Mouse (Mus musculus) hindbrain, embryonic 11.5 days (tissue): ENCODE data around the gene Maml3. TPM values are rescaled to one million over a fixed set of nuclear protein-coding genes. Genes with fewer than 3 reads are reported as not detected.

Source experiments
- ATAC-seq: fragments of 200-750 bp; cut with Nextera tagmentation; 2 replicates; pipeline ENCODE4 v1.8.0; 2017; ENCODE audit warnings: mild to moderate bottlenecking, moderate TSS enrichment, moderate library complexity; ENCODE audit not compliant: low FRiP score
- DNase-seq: peaks from one replicate; pipeline ENCODE4 v3.0.0-alpha.2; 2015; ENCODE audit warnings: low spot score
- H3K27ac ChIP-seq: fragments of 300-500 bp; sonication (generic); 2 replicates; pipeline ENCODE4 v1.5.1; 2014; ENCODE audit warnings: mild to moderate bottlenecking, low read depth, low read length
- H3K27me3 ChIP-seq: fragments of 300-500 bp; sonication (generic); 2 replicates; pipeline ENCODE4 v1.6.1; 2014; ENCODE audit warnings: mild to moderate bottlenecking, low read length, moderate library complexity, mixed read lengths; ENCODE audit not compliant: control insufficient read depth, insufficient read depth
- H3K36me3 ChIP-seq: fragments of 300-500 bp; sonication (generic); 2 replicates; pipeline ENCODE4 v1.6.1; 2014; ENCODE audit warnings: mild to moderate bottlenecking, low read length, moderate library complexity, mixed read lengths; ENCODE audit not compliant: control insufficient read depth, insufficient read depth
- H3K4me1 ChIP-seq: fragments of 300-500 bp; sonication (generic); replicated peaks from 2 replicates; pipeline ENCODE4 v1.6.1; 2014; ENCODE audit warnings: low read length, mixed read lengths; ENCODE audit not compliant: control insufficient read depth, insufficient read depth
- H3K4me2 ChIP-seq: fragments of 300-500 bp; sonication (generic); replicated peaks from 2 replicates; pipeline ENCODE4 v1.6.1; 2014; ENCODE audit warnings: mild to moderate bottlenecking, low read depth, low read length
- H3K4me3 ChIP-seq: fragments of 300-500 bp; sonication (generic); 2 replicates; pipeline ENCODE4 v1.5.1; 2014; ENCODE audit warnings: low read depth, low read length
- H3K9ac ChIP-seq: fragments of 300-500 bp; sonication (generic); 2 replicates; pipeline ENCODE4 v1.6.1; 2014; ENCODE audit warnings: low read depth, low read length
- H3K9me3 ChIP-seq: fragments of 300-500 bp; sonication (generic); 2 replicates; pipeline ENCODE4 v1.6.1; 2016; ENCODE audit warnings: low read length; ENCODE audit not compliant: control insufficient read depth
- WGBS: fragments of 180-500 bp; shearing (Covaris S2); extraction: QIAGEN DNeasy Blood & Tissue Kit; methylation state at CpG from one replicate; pipeline ENCODE4 v1.1.7; 2014; 5-methylcytosine and 5-hydroxymethylcytosine counted together
- polyA plus RNA-seq: library from polyadenylated mRNA; unstranded; fragments of >200 nt; fragmentation: Nextera tagmentation; extraction: Ambion mirVana; gene quantifications from 2 replicates; pipeline ENCODE4 v1.2.1, GENCODE M21; 2014

Maml3 gene
- polyA plus RNA-seq, 1 experiment from 2014 or later, result 7.5 TPM

- Histone ChIP-seq H3K4me1 (peaks cover 7% of the 10 kb centered on the region), H3K27ac (peak overlapping the region; percentile 63), H3K9ac (no peak overlapping the region), H3K27me3 (no peaks in the 10 kb centered on the region), H3K4me3 (no peak overlapping the region), H3K36me3 (no peaks in the 10 kb centered on the region), H3K9me3 (no peaks in the 10 kb centered on the region), H3K4me2 (no peak overlapping the region)
- ATAC-seq, result peak; percentile 46; the same call in 1 of the 2 replicates
- DNase-seq, result peak; percentile 20
- WGBS, result 56% methylated on average over 11 of the region's 11 CpGs
Measured at GRCm38 (mm10) chr3:52062389-52063260, 42.3 kb downstream of the Maml3 start.

DNA sequence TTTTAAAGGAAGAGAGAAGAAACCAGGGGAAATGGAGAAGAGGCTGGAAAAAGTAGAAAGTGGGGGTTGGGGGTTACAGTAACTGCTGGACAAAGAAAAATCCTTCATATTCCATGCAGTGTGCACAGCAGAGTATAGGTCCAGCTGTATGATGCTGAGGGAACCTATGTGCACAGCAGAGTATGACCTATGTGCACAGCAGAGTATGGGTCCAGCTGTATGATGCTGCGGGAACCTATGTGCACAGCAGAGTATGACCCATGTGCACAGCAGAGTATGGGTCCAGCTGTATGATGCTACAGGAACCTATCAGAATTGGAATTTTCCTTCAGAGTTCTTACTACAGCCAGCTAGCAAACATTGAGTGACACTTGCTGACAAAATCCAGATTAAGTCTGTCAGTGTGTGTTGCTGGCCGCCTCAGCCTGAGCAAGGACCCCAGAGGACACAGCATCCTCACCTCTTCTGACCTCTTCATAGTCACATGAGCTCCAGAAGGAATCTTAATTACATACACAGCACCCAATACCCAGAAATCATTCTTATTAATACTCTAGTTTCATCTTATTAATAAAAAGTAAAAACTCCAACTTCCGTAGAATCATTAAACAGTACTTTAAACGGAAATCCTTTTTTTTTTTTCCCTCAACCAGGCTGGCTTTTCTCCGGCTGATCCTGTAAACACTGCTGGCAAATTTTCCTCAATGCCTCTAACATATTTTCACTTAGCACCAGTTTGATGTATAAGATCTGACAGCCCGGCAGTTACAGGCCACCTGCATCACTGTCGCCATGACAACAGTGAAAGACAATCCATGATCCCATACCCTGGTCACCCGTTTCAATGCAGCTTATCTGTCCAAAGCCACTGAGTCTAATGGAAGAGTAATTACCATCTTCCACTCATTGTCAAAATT is 43.1 kb downstream of the Maml3 start:
- DNase-seq (peak; percentile 67), ATAC-seq (peak; percentile 88)
- H3K36me3 ChIP-seq, result no peaks in the 10 kb centered on the region
- no peak overlapping the region for H3K9ac ChIP-seq
- H3K27ac ChIP-seq, result peak overlapping the region; percentile 70
- no peak overlapping the region for H3K4me3 ChIP-seq
- H3K4me2 ChIP-seq, result no peak overlapping the region
- H3K9me3 ChIP-seq, result no peaks in the 10 kb centered on the region
- no peaks in the 10 kb centered on the region for H3K27me3 ChIP-seq
- peaks cover 7% of the 10 kb centered on the region for H3K4me1 ChIP-seq
- 47% methylated on average over 8 of the region's 8 CpGs for WGBS

DNA sequence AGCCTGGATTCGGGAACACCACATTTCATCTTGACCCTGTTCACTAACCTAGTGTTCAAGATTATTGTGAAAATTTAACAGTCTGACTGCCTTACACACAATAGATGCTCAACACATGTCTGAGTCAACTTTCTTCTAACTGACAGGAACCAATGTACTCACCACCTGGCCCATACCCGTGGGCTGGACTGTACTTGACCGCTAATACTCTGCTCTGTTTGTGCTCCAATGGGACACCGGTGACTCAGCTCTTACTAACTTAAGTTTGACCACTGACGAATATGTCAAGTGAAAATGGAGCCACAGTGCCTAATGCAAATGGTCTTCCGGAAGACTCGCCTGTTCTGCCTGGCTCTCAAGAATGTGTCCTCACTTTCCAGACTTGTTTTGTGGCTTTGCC is 44.0 kb downstream of the Maml3 start:
- peaks cover 7% of the 10 kb centered on the region for H3K4me1 ChIP-seq
- H3K36me3 ChIP-seq, result no peaks in the 10 kb centered on the region
- no peak overlapping the region for H3K4me2 ChIP-seq
- H3K9me3 ChIP-seq, result no peaks in the 10 kb centered on the region
- H3K9ac ChIP-seq, result no peak overlapping the region
- no peak overlapping the region for H3K4me3 ChIP-seq
- ATAC-seq, result no peak
- no peak for DNase-seq
- no peak overlapping the region; the same call in 1 of the 2 replicates for H3K27ac ChIP-seq
- no peaks in the 10 kb centered on the region for H3K27me3 ChIP-seq
- 97% methylated on average over 7 of the region's 7 CpGs for WGBS

GRCm38 (mm10) chr3:52051801-52052200 is 53.1 kb downstream of the Maml3 start:
- ATAC-seq (no peak), DNase-seq (no peak)
- Histone ChIP-seq H3K9me3 (no peaks in the 10 kb centered on the region), H3K36me3 (no peaks in the 10 kb centered on the region), H3K4me1 (no peaks in the 10 kb centered on the region), H3K27ac (no peak overlapping the region), H3K4me2 (no peak overlapping the region), H3K9ac (no peak overlapping the region), H3K27me3 (no peaks in the 10 kb centered on the region), H3K4me3 (no peak overlapping the region)
- 69% methylated on average over 2 of the region's 2 CpGs for WGBS

DNA sequence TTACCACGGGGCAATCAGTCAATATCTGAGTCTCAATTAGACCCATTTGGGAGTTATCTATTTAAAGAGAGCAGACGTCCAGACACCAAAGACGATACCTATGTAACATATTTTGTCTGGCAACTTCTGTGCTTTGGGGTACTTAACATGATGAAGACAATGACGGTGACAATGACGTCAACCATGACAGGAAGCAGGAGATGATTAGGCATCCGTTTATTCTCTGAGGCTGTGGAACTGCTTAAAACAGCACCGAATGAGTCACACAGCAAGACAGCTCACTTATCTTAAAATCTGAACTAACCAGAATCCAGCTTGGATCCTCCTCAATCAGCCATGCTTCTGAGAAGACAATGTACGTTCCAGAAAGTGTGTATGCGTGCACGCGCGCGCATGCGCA is 56.8 kb downstream of the Maml3 start:
- Histone ChIP-seq H3K9me3 (no peaks in the 10 kb centered on the region), H3K27me3 (no peaks in the 10 kb centered on the region), H3K4me1 (peaks cover 16% of the 10 kb centered on the region), H3K4me2 (no peak overlapping the region), H3K4me3 (no peak overlapping the region), H3K9ac (no peak overlapping the region), H3K27ac (no peak overlapping the region), H3K36me3 (no peaks in the 10 kb centered on the region)
- DNase-seq (no peak), ATAC-seq (no peak)
- 93% methylated on average over 14 of the region's 14 CpGs for WGBS

DNA sequence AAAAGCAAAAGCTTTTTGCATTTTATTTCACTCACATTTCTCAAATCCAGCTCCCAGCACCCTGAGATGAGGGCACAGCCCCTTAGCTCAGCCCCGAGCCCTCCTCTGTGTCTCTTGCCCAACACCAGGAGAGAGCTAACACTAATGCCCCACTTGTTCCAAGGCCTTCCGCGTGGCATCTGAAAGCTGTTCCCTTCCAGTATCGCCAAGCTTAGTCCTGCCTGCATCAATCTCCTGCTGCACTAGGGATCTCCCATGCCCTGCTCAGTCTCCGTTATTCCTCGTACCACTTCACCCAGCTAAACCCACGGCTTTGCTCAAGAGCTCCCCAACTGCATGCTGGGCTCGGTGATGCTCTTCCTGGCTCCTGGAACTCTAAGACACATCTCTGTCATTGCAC is 57.3 kb downstream of the Maml3 start:
- Histone ChIP-seq H3K4me2 (no peak overlapping the region), H3K9ac (no peak overlapping the region; the same call in 1 of the 2 replicates), H3K27ac (peak overlapping the region; percentile 86), H3K9me3 (no peaks in the 10 kb centered on the region), H3K36me3 (no peaks in the 10 kb centered on the region), H3K27me3 (no peaks in the 10 kb centered on the region), H3K4me1 (peaks cover 16% of the 10 kb centered on the region), H3K4me3 (no peak overlapping the region)
- WGBS, result 85% methylated on average over 8 of the region's 8 CpGs
- DNase-seq (no peak), ATAC-seq (no peak)

DNA sequence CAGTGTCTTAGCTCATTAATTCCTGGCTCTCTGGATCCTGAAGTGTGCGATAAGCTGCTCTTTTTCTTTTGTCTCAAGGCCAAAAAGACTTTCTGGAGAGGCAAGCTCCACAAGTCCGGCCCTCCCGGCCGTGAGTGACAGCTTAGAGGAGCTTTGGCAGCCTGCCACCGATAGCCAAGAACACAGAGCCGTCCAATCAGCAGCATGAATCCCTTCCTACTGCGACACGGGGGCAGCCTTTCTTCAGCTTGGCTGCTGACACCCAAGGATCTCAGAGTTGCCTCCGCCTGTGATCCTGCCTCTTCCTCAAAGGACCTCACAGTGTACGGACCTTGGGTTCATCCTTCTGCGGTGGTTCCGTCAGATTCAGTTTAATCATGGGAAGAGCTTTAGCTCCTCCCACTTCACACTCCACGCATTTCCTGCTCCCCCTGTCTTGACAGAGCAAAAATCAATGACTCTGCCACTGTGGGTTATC is 57.9 kb downstream of the Maml3 start:
- H3K27me3 ChIP-seq, result no peaks in the 10 kb centered on the region
- ATAC-seq, result peak; percentile 81
- peak overlapping the region; percentile 60 for H3K9ac ChIP-seq
- H3K4me3 ChIP-seq, result peak overlapping the region; percentile 22
- peaks cover 16% of the 10 kb centered on the region for H3K4me1 ChIP-seq
- H3K9me3 ChIP-seq, result no peaks in the 10 kb centered on the region
- peak overlapping the region; percentile 86 for H3K27ac ChIP-seq
- WGBS, result under 1% methylated on average over 13 of the region's 13 CpGs
- H3K4me2 ChIP-seq, result peak overlapping the region; percentile 39
- no peaks in the 10 kb centered on the region for H3K36me3 ChIP-seq
- peak; percentile 95 for DNase-seq

DNA sequence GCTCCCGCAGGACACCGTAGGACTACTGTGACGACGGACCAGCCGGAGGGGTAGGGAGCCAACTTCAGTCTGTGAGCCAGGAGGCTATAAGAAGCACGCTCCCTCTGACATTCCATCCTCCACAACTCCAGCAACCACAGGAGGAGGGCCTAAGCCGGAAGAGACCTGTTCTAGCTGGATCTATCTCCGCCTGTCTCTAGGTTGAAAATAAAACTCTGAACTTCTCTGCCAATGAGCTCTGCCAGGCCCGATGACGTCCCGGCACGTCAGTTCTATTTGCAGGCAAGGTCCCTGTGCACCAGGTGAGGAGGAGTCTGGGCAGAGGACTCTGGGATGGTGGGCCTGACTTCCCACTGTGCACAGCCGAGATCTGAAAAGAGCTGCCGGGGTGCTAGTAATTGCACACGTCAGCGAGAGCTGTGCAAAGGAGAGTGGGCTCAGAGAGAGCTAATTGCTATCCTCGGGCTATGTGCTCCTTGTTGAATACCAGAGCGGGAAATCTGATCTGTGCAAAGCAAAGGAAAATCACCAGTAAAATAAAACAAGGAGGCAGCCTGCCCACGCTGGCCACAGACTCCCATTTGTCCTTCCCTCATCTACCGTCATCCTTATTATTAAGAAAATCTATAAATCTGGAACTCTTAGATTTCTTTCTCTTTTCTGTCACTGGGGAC is 58.7 kb downstream of the Maml3 start:
- peak overlapping the region; percentile 22 for H3K4me3 ChIP-seq
- H3K4me2 ChIP-seq, result peak overlapping the region; percentile 39
- ATAC-seq (peak; percentile 70), DNase-seq (peak; percentile 77)
- no peaks in the 10 kb centered on the region for H3K36me3 ChIP-seq
- H3K9me3 ChIP-seq, result no peaks in the 10 kb centered on the region
- peak overlapping the region; percentile 86 for H3K27ac ChIP-seq
- peak overlapping the region; percentile 60 for H3K9ac ChIP-seq
- H3K4me1 ChIP-seq, result peaks cover 16% of the 10 kb centered on the region
- no peaks in the 10 kb centered on the region for H3K27me3 ChIP-seq
- 4% methylated on average over 20 of the region's 20 CpGs for WGBS
